Mouse (Mus musculus) kidney, adult 8-10 months (tissue): ENCODE data around the gene Wdr64.

Experiments used
- DNase-seq, 2 experiments: peaks; one replicate each; pipeline ENCODE4 v3.0.0; 2022

The Wdr64 gene

GRCm38 (mm10) chr1:175698293-175698692 is at the start of gene Wdr64:
TSS of gene Wdr64 (plus strand) at chr1:175698593.
- DNase-seq = no peak

DNA sequence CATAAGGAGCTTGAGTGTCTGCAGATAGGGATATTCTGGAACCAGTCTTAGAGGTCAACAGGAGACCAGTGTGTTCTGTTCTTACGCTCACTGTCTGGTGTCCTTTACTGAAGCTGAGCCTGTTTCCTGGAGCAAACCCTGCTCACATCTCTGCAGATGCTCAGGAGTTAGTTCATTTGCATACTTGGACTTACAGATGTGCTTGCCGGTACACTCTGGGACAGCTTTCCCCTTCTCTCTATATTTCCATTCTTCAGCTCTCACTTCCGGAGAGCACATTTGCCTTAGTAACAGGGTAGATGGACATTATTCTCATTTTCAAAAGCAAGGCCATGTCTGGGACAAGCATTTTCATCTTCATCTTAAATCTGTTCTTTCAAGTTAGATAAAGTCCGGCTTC is 49.8 kb upstream of the Wdr64 start:
- DNase-seq = no peak

DNA sequence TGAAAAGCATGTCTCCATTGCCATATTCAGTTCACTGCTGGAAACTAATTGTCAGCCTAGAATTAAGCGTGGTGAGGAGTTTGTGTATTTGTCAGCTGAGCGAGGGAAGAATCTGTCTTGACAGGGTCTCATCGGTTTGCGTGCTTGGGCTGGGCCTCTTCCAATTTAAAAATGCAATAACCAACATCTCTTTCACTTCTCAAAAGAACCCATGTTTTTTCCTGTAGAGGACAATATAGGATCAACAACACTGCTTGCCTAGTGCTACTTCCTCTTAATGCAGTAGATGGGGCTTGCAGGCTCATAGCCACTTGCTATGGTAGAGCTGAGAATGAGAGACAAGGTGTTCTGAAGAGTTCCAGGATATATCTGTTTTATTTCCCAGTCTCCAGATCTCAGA is 38.5 kb upstream of the Wdr64 start:
- no peak for DNase-seq

GRCm38 (mm10) chr1:175668666-175669405 is 29.6 kb upstream of the Wdr64 start:
- peak in 1 of 2 experiments; percentile 35 for DNase-seq

GRCm38 (mm10) chr1:175669456-175669855 is 28.9 kb upstream of the Wdr64 start:
- DNase-seq = no peak

DNA sequence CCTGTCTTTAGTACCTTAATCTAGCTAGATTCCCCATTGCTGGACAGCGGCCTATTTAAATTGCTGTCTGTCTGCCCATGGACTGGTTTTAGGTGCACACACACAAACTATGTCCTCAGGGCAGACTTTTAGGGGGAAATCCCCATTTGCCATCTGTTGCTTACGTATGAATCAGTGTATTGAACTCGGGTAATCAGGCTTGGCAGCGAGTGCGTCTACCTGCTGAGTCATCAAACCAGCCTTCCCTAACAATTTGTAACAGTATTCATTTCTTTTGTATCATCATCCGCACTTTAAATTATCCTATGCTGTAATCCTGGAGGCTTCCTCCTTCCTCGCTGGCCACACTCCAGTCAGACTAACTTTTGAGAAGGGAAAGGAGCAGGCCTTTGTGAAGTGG is 28.4 kb upstream of the Wdr64 start:
- no peak for DNase-seq

- no peak for DNase-seq
Observed at GRCm38 (mm10) chr1:175671626-175672025, 26.8 kb upstream of the Wdr64 start.

DNA sequence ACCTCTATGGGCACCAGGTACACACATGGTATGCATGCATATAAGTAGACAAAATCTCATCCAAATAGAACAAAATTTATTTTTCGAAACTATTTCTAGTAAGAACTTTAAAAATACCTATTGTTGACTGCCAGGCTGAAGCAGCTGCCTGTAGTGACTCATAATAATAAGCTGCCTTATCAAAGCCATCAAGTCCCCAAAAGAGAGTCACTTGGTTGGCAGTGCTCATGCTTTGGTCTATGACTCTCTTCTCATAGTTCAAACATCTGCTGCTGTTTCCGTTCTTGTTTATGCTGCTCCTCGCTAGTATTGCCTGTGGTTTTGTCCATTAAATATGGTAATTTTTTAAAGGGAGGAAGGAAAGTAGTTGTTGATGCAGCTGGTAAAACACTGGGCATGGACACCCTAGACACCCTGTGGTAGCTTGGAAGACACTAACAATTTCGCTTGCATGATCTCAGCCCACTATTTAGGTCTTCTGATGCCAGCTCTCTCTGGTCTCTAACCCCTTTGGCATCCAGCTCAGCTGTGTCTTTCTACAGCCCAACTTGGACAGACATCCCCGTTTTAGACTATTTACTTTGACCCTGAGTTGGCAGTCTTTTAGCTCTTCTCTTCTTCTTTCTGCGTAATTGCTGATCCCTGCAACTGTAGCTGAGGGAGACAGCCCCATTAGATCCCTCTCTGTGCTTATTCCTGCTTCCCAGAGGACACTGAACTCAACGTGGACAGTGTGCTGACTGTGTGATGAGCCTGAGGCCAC is 24.6 kb upstream of the Wdr64 start:
- no peak for DNase-seq

DNA sequence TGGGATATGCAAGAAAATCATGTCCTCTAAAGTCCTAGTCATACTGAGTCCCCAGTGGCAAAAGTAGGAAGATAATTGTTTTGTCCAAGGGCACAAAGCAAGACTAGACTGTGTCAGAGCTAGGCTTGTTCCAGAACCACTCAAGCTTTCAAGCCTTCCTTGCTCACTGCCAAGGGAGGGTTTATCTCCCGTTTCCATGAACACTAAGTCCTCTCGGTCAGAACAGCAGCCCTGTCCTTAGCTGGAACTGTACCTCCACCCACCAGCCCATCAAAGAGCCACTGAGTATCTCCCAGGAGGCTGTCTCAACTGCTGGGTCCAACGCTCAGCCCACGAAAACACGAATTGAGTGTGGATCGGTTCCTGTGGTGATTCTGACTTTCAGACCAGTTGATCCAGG is 23.3 kb upstream of the Wdr64 start:
- DNase-seq = no peak

- no peak for DNase-seq
Observed at GRCm38 (mm10) chr1:175677459-175677858, 20.9 kb upstream of the Wdr64 start.

DNA sequence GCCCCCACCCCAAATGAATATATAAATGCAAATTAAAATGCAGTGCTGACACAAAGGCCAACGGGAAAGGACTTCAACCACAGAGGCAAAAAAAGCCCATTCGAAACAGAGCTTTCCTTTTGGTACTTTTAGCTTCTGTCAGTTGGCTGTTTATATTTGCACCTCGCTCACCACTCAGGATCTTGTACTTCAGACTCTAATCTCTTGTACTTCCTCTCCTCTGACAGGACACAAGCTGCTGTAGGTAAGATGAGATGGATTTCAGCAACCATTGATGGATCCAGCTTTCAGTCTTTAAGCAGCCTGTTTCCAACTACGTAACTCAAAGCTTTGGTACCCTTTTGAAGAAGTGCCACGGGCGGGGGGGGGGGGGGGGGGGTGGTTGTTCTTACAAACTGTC is 17.4 kb upstream of the Wdr64 start:
- DNase-seq = no peak

DNA sequence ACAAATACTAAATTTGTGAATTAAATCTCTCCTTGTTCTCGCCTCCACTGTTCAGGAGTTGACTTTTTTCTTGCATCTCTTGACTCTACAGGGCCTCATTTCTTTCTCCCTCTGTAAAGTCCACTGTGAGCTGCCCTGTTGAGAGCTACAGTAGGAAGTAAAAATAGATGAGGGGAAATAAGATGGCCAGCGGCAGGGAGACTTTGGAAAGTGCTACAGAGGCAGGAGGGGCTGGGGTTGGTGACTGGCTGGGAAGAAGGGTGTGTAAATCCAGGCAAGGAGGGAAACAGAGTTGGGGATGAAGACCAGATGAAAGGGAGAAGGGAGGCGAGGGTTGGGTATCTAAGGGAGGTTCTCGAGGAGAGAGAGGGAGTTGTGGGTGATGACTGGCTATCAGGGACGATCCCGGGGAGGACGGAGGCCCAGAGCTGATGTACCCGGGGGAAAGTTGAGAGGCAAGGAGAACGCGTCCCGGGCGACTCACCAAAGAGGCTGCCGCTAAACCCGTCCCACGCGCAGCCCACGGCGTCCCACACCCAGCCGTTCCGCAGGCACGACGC is 6.6 kb upstream of the Wdr64 start:
- no peak for DNase-seq

DNA sequence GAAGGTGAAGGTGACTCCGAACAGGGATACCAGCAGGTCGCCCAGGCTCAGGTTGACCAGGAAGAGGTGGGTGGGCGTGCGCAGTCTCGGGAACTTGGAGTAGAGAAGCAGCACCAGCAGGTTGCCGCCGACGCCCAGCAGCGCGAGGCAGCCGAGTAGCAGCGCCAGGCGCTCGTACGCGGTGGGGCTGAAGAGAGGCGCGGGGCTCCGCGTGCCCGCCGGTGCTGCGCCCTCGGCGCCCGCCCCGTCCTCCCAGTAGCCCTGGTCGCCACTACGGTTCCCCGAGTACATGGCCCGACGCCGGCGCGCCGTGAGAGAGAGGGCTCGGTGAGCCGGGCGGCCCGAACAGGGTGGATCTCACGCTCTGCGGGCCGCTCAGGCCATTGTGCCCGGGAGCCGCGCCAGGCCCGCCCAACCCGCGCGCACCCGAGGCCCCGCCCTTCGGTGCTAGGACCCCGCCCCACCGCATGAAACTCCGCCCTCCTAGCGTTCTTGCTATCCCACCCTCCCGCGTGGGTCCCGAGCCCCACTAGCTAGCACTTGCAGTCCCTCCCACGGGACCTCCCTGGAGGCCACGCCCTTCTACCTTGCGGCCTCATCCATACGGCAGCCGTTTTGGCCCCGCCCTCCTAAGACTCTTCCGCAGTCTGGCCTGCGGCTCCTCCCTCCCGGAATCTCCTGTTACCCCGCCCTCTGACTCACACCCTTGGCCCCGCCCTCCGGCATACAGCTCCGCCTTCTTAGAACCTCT is 6.0 kb upstream of the Wdr64 start, which contains the start of the genes Opn3 and Chml:
Gene Opn3, minus strand, starts transcription at position 531 of the 751 bp plus-strand sequence.
Gene Chml, minus strand, starts transcription at position 656 of the 751 bp plus-strand sequence.
- DNase-seq = peak; percentile 99 to 100

GRCm38 (mm10) chr1:175692997-175693361 is 5.4 kb upstream of the Wdr64 start:
- no peak for DNase-seq

- peak in 1 of 2 experiments; percentile 19 for DNase-seq
Observed at GRCm38 (mm10) chr1:175693429-175693960, 4.9 kb upstream of the Wdr64 start.

GRCm38 (mm10) chr1:175699375-175699774 is 982 bp downstream of the Wdr64 start:
- DNase-seq = no peak

GRCm38 (mm10) chr1:175699796-175700195 is 1.4 kb downstream of the Wdr64 start:
- DNase-seq = peak; percentile 2 to 5

- DNase-seq = no peak
Observed at GRCm38 (mm10) chr1:175701145-175701544, 2.8 kb downstream of the Wdr64 start.

GRCm38 (mm10) chr1:175707599-175707998 is 9.2 kb downstream of the Wdr64 start:
- DNase-seq = no peak

- no peak for DNase-seq
Observed at GRCm38 (mm10) chr1:175708013-175708412, 9.6 kb downstream of the Wdr64 start.

DNA sequence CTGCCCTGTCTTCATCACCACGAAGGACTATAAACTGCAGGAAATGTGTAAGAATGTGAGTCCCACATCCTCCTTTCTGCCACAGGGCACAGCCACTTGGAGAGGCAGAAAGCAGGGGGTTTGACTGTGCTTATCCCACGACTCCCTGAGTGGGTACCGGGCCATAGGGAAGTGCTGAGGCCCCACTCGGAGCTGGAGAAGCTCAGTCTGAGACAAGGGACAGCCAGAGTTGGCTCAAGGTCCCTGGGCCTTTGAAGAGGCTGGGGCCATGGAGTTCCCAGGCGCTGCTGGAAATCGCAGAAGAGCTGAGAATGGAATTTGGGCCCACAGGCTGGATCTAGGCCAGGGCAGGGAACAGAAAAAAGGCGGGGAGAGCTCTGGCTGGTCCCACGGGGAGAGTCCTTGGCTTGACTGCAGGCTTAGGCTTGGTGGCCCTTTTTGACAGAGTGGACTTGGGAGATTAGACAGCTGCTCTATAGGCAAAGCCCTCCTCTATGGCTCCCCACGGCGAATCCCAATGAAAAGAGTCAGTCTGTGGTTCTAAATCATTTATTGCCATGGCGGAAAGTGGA is 14.0 kb downstream of the Wdr64 start:
- no peak for DNase-seq

DNA sequence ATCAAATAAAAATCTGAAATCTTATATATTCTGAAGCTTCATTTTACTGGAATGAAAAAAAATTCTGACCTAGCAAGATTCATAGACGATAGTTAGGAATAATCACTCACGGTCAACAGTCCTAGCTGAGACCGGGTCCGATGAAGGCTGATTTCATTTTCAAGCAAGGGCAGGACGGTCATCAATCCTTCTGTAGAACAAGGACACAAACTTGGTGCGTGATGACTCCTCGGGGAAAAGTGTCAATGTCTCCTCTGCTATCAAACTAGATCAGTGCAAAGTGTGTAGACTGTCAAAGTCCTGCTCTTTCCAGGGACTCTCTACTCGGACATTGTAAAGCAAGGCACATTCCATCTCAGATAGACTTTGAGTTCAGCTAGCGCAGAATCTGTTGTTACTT is 18.4 kb downstream of the Wdr64 start:
- DNase-seq = no peak

DNA sequence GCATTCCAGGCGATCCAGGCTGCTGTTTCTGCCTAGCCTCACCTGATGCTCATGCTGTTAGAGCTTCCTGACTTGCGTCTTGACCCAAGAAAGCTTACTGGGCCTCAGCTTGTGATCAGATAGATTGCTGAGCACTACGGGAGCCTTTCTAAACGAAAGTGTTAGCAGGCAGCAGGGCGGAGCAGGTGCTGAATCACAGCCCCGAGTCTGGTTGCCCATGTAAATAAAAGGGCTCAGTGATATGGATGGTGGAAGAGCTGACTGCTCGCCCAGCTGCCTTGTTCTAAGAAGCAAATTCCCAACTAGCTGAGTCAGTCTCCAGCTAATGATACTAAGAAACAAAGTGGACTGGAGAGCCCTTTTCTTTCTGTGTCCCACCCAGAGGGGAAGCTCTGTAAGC is 27.4 kb downstream of the Wdr64 start:
- no peak for DNase-seq
